Mouse (Mus musculus) neural tube, embryonic 15.5 days (tissue): ENCODE measurements around the gene Dock11. TPM values are rescaled to one million over a fixed set of nuclear protein-coding genes. Genes with fewer than 3 reads are reported as not detected.
A peak's percentile ranks its signal among the peaks of the same experiment; 100 is the strongest.

ENCODE experiments used
- ATAC-seq: fragments of 200-750 bp; cut with Nextera tagmentation; 2 replicates; pipeline ENCODE4 v1.8.0; 2017; ENCODE audit warnings: mild to moderate bottlenecking, moderate TSS enrichment, moderate library complexity; ENCODE audit not compliant: low FRiP score
- H3K27ac ChIP-seq: fragments of 300-500 bp; sonication (generic); replicated peaks from 2 replicates; pipeline ENCODE4 v1.5.1; 2015; ENCODE audit warnings: mild to moderate bottlenecking, inconsistent platforms
- H3K27me3 ChIP-seq: fragments of 300-500 bp; sonication (generic); replicated peaks from 2 replicates; pipeline ENCODE4 v1.6.1; 2015; ENCODE audit warnings: inconsistent platforms
- H3K36me3 ChIP-seq: fragments of 300-500 bp; sonication (generic); 2 replicates; pipeline ENCODE4 v1.6.1; 2015; ENCODE audit warnings: inconsistent platforms
- H3K4me1 ChIP-seq: fragments of 300-500 bp; sonication (generic); 2 replicates; pipeline ENCODE4 v1.6.1; 2015; ENCODE audit warnings: inconsistent platforms
- H3K4me2 ChIP-seq: fragments of 300-500 bp; sonication (generic); 2 replicates; pipeline ENCODE4 v1.6.1; 2015; ENCODE audit warnings: inconsistent platforms, mild to moderate bottlenecking, moderate library complexity
- H3K4me3 ChIP-seq: fragments of 300-500 bp; sonication (generic); replicated peaks from 2 replicates; pipeline ENCODE4 v1.5.1; 2015; ENCODE audit warnings: mild to moderate bottlenecking, inconsistent platforms
- H3K9ac ChIP-seq: fragments of 300-500 bp; sonication (generic); replicated peaks from 2 replicates; pipeline ENCODE4 v1.6.1; 2015; ENCODE audit warnings: mild to moderate bottlenecking, inconsistent platforms
- H3K9me3 ChIP-seq: fragments of 300-500 bp; sonication (generic); replicated peaks from 2 replicates; pipeline ENCODE4 v1.6.1; 2016; ENCODE audit warnings: inconsistent platforms
- WGBS: fragments of 180-500 bp; shearing (Covaris S2); methylation state at CpG from one replicate; pipeline ENCODE4 v1.1.7; 2015; ENCODE audit warnings: mixed read lengths; 5-methylcytosine and 5-hydroxymethylcytosine counted together
- polyA plus RNA-seq: library from polyadenylated mRNA; unstranded; fragments of >200 nt; fragmentation: Nextera tagmentation; extraction: Ambion mirVana; gene quantifications from 2 replicates; pipeline ENCODE4 v1.2.1, GENCODE M21; 2015

Gene Dock11
- polyA plus RNA-seq, 1 experiment from 2014 or later: 9.9 TPM

GRCm38 (mm10) chrX:35919558-35919957, 30.9 kb downstream of the Dock11 start:
- Histone ChIP-seq H3K27ac (no peak overlapping the region), H3K36me3 (no peaks in the 10 kb centered on the region), H3K9me3 (no peaks in the 10 kb centered on the region), H3K9ac (no peak overlapping the region), H3K4me3 (no peak overlapping the region), H3K4me1 (no peaks in the 10 kb centered on the region), H3K27me3 (no peaks in the 10 kb centered on the region), H3K4me2 (no peak overlapping the region)
- ATAC-seq: no peak
- WGBS: 94% methylated on average over 2 of the region's 2 CpGs

- H3K4me3 ChIP-seq: no peak overlapping the region
- no peak overlapping the region for H3K4me2 ChIP-seq
- no peak overlapping the region for H3K9ac ChIP-seq
- no peaks in the 10 kb centered on the region for H3K36me3 ChIP-seq
- no peak for ATAC-seq
- no peaks in the 10 kb centered on the region for H3K9me3 ChIP-seq
- no peaks in the 10 kb centered on the region for H3K27me3 ChIP-seq
- 79% methylated on average over 3 of the region's 3 CpGs for WGBS
- no peak overlapping the region for H3K27ac ChIP-seq
- H3K4me1 ChIP-seq: no peaks in the 10 kb centered on the region
These were observed 31.5 kb downstream of the Dock11 start for GRCm38 (mm10) chrX:35920096-35920607.

- Histone ChIP-seq H3K4me2 (no peak overlapping the region), H3K36me3 (no peaks in the 10 kb centered on the region), H3K27ac (no peak overlapping the region), H3K9me3 (no peaks in the 10 kb centered on the region), H3K4me3 (no peak overlapping the region), H3K4me1 (no peaks in the 10 kb centered on the region), H3K9ac (no peak overlapping the region), H3K27me3 (no peaks in the 10 kb centered on the region)
- WGBS: 90% methylated on average over 3 of the region's 3 CpGs
- no peak for ATAC-seq
These were observed 33.3 kb downstream of the Dock11 start for GRCm38 (mm10) chrX:35921922-35922321.

GRCm38 (mm10) chrX:35924705-35925264, 36.2 kb downstream of the Dock11 start:
- Histone ChIP-seq H3K4me2 (no peak overlapping the region), H3K9ac (no peak overlapping the region), H3K27me3 (no peaks in the 10 kb centered on the region), H3K36me3 (no peaks in the 10 kb centered on the region), H3K27ac (no peak overlapping the region), H3K4me1 (no peaks in the 10 kb centered on the region), H3K4me3 (no peak overlapping the region), H3K9me3 (no peaks in the 10 kb centered on the region)
- no peak for ATAC-seq
- 74% methylated on average over 1 of the region's 1 CpGs for WGBS

GRCm38 (mm10) chrX:35930094-35930933, 41.7 kb downstream of the Dock11 start:
- ATAC-seq: no peak
- H3K27ac ChIP-seq: no peak overlapping the region
- 89% methylated on average over 9 of the region's 9 CpGs for WGBS
- H3K9me3 ChIP-seq: no peaks in the 10 kb centered on the region
- no peak overlapping the region for H3K4me3 ChIP-seq
- no peak overlapping the region for H3K9ac ChIP-seq
- H3K4me2 ChIP-seq: no peak overlapping the region
- H3K27me3 ChIP-seq: no peaks in the 10 kb centered on the region
- H3K4me1 ChIP-seq: no peaks in the 10 kb centered on the region
- H3K36me3 ChIP-seq: no peaks in the 10 kb centered on the region

GRCm38 (mm10) chrX:35930934-35931406, 42.3 kb downstream of the Dock11 start:
- no peak for ATAC-seq
- no peaks in the 10 kb centered on the region for H3K9me3 ChIP-seq
- no peaks in the 10 kb centered on the region for H3K27me3 ChIP-seq
- no peak overlapping the region for H3K27ac ChIP-seq
- no peaks in the 10 kb centered on the region for H3K4me1 ChIP-seq
- H3K4me3 ChIP-seq: no peak overlapping the region
- no peak overlapping the region for H3K4me2 ChIP-seq
- H3K9ac ChIP-seq: no peak overlapping the region
- no peaks in the 10 kb centered on the region for H3K36me3 ChIP-seq
- WGBS: 88% methylated on average over 3 of the region's 3 CpGs

GRCm38 (mm10) chrX:35931945-35932344, 43.3 kb downstream of the Dock11 start:
- WGBS: 74% methylated on average over 1 of the region's 1 CpGs
- Histone ChIP-seq H3K9me3 (no peaks in the 10 kb centered on the region), H3K4me3 (no peak overlapping the region), H3K9ac (no peak overlapping the region), H3K27ac (no peak overlapping the region), H3K36me3 (no peaks in the 10 kb centered on the region), H3K4me1 (no peaks in the 10 kb centered on the region), H3K4me2 (no peak overlapping the region), H3K27me3 (no peaks in the 10 kb centered on the region)
- no peak for ATAC-seq

- Histone ChIP-seq H3K36me3 (no peaks in the 10 kb centered on the region), H3K9ac (no peak overlapping the region), H3K27ac (no peak overlapping the region), H3K4me3 (no peak overlapping the region), H3K9me3 (no peaks in the 10 kb centered on the region), H3K27me3 (no peaks in the 10 kb centered on the region), H3K4me2 (no peak overlapping the region), H3K4me1 (no peaks in the 10 kb centered on the region)
- ATAC-seq: no peak
These were observed 44.3 kb downstream of the Dock11 start for GRCm38 (mm10) chrX:35932952-35933351.

- Histone ChIP-seq H3K9me3 (no peaks in the 10 kb centered on the region), H3K4me3 (no peak overlapping the region), H3K9ac (no peak overlapping the region), H3K4me2 (no peak overlapping the region), H3K27me3 (no peaks in the 10 kb centered on the region), H3K36me3 (no peaks in the 10 kb centered on the region), H3K27ac (no peak overlapping the region), H3K4me1 (no peaks in the 10 kb centered on the region)
- no peak for ATAC-seq
- WGBS: 78% methylated on average over 5 of the region's 5 CpGs
These were observed 49.5 kb downstream of the Dock11 start for GRCm38 (mm10) chrX:35938112-35938511.

GRCm38 (mm10) chrX:35946394-35946793, 57.8 kb downstream of the Dock11 start:
- H3K4me1 ChIP-seq: no peaks in the 10 kb centered on the region
- H3K27ac ChIP-seq: no peak overlapping the region
- no peak overlapping the region for H3K4me3 ChIP-seq
- no peak for ATAC-seq
- H3K27me3 ChIP-seq: no peaks in the 10 kb centered on the region
- no peaks in the 10 kb centered on the region for H3K36me3 ChIP-seq
- WGBS: 89% methylated on average over 1 of the region's 1 CpGs
- no peaks in the 10 kb centered on the region for H3K9me3 ChIP-seq
- H3K9ac ChIP-seq: no peak overlapping the region
- no peak overlapping the region for H3K4me2 ChIP-seq

GRCm38 (mm10) chrX:35950135-35950534, 61.5 kb downstream of the Dock11 start:
- Histone ChIP-seq H3K9me3 (no peaks in the 10 kb centered on the region), H3K27me3 (no peaks in the 10 kb centered on the region), H3K27ac (no peak overlapping the region), H3K4me2 (no peak overlapping the region), H3K4me3 (no peak overlapping the region), H3K9ac (no peak overlapping the region), H3K4me1 (no peaks in the 10 kb centered on the region; the same call in 1 of the 2 replicates), H3K36me3 (no peaks in the 10 kb centered on the region)
- WGBS: 77% methylated on average over 4 of the region's 4 CpGs
- no peak for ATAC-seq

- ATAC-seq: peak; percentile 55; the same call in 1 of the 2 replicates
- Histone ChIP-seq H3K27me3 (no peaks in the 10 kb centered on the region), H3K9me3 (no peaks in the 10 kb centered on the region), H3K4me2 (no peak overlapping the region), H3K4me1 (no peaks in the 10 kb centered on the region; the same call in 1 of the 2 replicates), H3K27ac (no peak overlapping the region), H3K36me3 (no peaks in the 10 kb centered on the region), H3K4me3 (no peak overlapping the region), H3K9ac (no peak overlapping the region)
- 53% methylated on average over 3 of the region's 3 CpGs for WGBS
These were observed 63.3 kb downstream of the Dock11 start for GRCm38 (mm10) chrX:35951945-35952344.
